Mouse (Mus musculus): ENCODE measurements at regions not wholly inside any gene's neighbourhood (a gene's known extent, or its start where the extent isn't known, plus 50 kb on each side); places are given as distances from the start of the nearest gene placed in this dataset.

GRCm38 (mm10) chr6:31288421-31289233 lies 109.9 kb upstream of the Mkln1 start:
- WGBS = 33% methylated on average over 14 of the region's 14 CpGs

DNA sequence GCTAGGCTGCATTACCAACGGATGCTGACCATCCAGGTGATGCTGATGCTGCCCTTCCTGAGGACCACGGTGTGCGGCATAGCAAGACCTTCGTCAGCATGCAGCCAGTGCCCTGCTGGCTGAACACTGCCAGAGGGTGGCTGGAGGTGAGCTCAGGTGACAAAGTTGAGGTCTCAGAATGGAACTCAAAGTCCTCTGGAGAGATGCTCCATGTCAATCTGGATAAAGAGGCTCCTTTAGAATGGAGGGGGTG lies 109.4 kb upstream of the Mkln1 start:
- no peak for ATAC-seq
- WGBS = 87% methylated on average over 4 of the region's 4 CpGs
- no peaks in the 10 kb centered on the region for H3K9me3 ChIP-seq (ENCODE audit: control insufficient read depth)
- H3K9ac ChIP-seq (ENCODE audit: low read depth, low read length) = no peak overlapping the region
- no peak overlapping the region for H3K27ac ChIP-seq (ENCODE audit: low read depth, low read length)
- H3K27me3 ChIP-seq (replicated peaks; ENCODE audit: control insufficient read depth, insufficient read depth, low read length) = no peaks in the 10 kb centered on the region
- H3K4me3 ChIP-seq (ENCODE audit: low read depth, low read length) = no peak overlapping the region
- TF ChIP-seq CTCF (IDR thresholded peaks at IDR 0.05; ENCODE audit: low read depth) = no peak
- H3K4me2 ChIP-seq (replicated peaks; ENCODE audit: low read depth) = no peak overlapping the region
- no peaks in the 10 kb centered on the region for H3K36me3 ChIP-seq (ENCODE audit: control insufficient read depth, insufficient read depth)
- no peaks in the 10 kb centered on the region for H3K4me1 ChIP-seq (replicated peaks; ENCODE audit: control insufficient read depth, insufficient read depth, low read length)

More at GRCm38 (mm10) chr6:31288421-31289233, 109.9 kb upstream of the Mkln1 start:
- no peaks in the 10 kb centered on the region for H3K9me3 ChIP-seq (ENCODE audit: control insufficient read depth)
- no peak for ATAC-seq
- no peaks in the 10 kb centered on the region for H3K4me1 ChIP-seq (replicated peaks; ENCODE audit: control insufficient read depth, insufficient read depth, low read length)
- no peak for TF ChIP-seq CTCF (IDR thresholded peaks at IDR 0.05; ENCODE audit: low read depth)
- H3K4me2 ChIP-seq (replicated peaks; ENCODE audit: low read depth) = no peak overlapping the region
- no peak overlapping the region for H3K9ac ChIP-seq (ENCODE audit: low read depth, low read length)
- no peak overlapping the region for H3K4me3 ChIP-seq (ENCODE audit: low read depth, low read length)
- no peak overlapping the region for H3K27ac ChIP-seq (ENCODE audit: low read depth, low read length)
- H3K27me3 ChIP-seq (replicated peaks; ENCODE audit: control insufficient read depth, insufficient read depth, low read length) = no peaks in the 10 kb centered on the region
- H3K36me3 ChIP-seq (ENCODE audit: control insufficient read depth, insufficient read depth) = no peaks in the 10 kb centered on the region

DNA sequence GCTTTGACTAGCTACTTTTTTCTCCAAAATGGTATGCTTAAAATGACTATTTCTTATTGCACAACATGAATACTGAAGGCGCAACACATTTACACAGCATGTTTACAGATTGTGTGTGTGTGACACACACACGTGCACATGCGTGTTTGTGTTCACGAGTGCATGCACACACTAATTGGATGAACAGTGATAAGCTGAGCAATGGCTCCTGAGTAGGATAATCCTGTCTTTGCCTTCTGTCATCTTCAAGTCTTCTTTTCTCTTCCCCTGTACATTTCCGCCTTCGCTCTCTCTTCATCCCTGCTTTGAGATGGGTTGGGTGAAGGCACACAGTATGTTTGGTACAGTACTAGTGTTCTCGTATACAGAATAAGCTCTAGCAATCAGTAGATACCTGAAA lies 106.5 kb upstream of the Mkln1 start:
- Histone ChIP-seq H3K36me3 (ENCODE audit: control insufficient read depth, insufficient read depth) (no peaks in the 10 kb centered on the region), H3K9me3 (ENCODE audit: control insufficient read depth) (no peaks in the 10 kb centered on the region), H3K27ac (ENCODE audit: low read depth, low read length) (no peak overlapping the region), H3K4me2 (replicated peaks; ENCODE audit: low read depth) (no peak overlapping the region), H3K4me1 (replicated peaks; ENCODE audit: control insufficient read depth, insufficient read depth, low read length) (no peaks in the 10 kb centered on the region), H3K9ac (ENCODE audit: low read depth, low read length) (no peak overlapping the region), H3K27me3 (replicated peaks; ENCODE audit: control insufficient read depth, insufficient read depth, low read length) (no peaks in the 10 kb centered on the region), H3K4me3 (ENCODE audit: low read depth, low read length) (no peak overlapping the region)
- WGBS = 92% methylated on average over 7 of the region's 7 CpGs
- ATAC-seq = no peak
- no peak for TF ChIP-seq CTCF (IDR thresholded peaks at IDR 0.05; ENCODE audit: low read depth)

- Histone ChIP-seq H3K27me3 (replicated peaks; ENCODE audit: control insufficient read depth, insufficient read depth, low read length) (no peaks in the 10 kb centered on the region), H3K9ac (ENCODE audit: low read depth, low read length) (no peak overlapping the region), H3K4me2 (replicated peaks; ENCODE audit: low read depth) (no peak overlapping the region), H3K9me3 (ENCODE audit: control insufficient read depth) (no peaks in the 10 kb centered on the region), H3K27ac (ENCODE audit: low read depth, low read length) (no peak overlapping the region), H3K4me1 (replicated peaks; ENCODE audit: control insufficient read depth, insufficient read depth, low read length) (no peaks in the 10 kb centered on the region), H3K36me3 (ENCODE audit: control insufficient read depth, insufficient read depth) (no peaks in the 10 kb centered on the region), H3K4me3 (ENCODE audit: low read depth, low read length) (no peak overlapping the region)
- 39% methylated on average over 7 of the region's 7 CpGs for WGBS
- ATAC-seq = no peak
- TF ChIP-seq CTCF (IDR thresholded peaks at IDR 0.05; ENCODE audit: low read depth) = no peak
Observed at GRCm38 (mm10) chr6:31293008-31293407, 105.5 kb upstream of the Mkln1 start.

GRCm38 (mm10) chr6:31299395-31299794 lies 99.1 kb upstream of the Mkln1 start:
- no peaks in the 10 kb centered on the region for H3K4me1 ChIP-seq (replicated peaks; ENCODE audit: control insufficient read depth, insufficient read depth, low read length)
- ATAC-seq = no peak
- no peak overlapping the region for H3K9ac ChIP-seq (ENCODE audit: low read depth, low read length)
- no peaks in the 10 kb centered on the region for H3K9me3 ChIP-seq (ENCODE audit: control insufficient read depth)
- no peak overlapping the region for H3K4me2 ChIP-seq (replicated peaks; ENCODE audit: low read depth)
- TF ChIP-seq CTCF (IDR thresholded peaks at IDR 0.05; ENCODE audit: low read depth) = no peak
- no peaks in the 10 kb centered on the region for H3K27me3 ChIP-seq (replicated peaks; ENCODE audit: control insufficient read depth, insufficient read depth, low read length)
- no peaks in the 10 kb centered on the region for H3K36me3 ChIP-seq (ENCODE audit: control insufficient read depth, insufficient read depth)
- no peak overlapping the region for H3K27ac ChIP-seq (ENCODE audit: low read depth, low read length)
- no peak overlapping the region for H3K4me3 ChIP-seq (ENCODE audit: low read depth, low read length)
- WGBS = 87% methylated on average over 7 of the region's 7 CpGs

GRCm38 (mm10) chr6:31305736-31306135 lies 92.8 kb upstream of the Mkln1 start:
- H3K9ac ChIP-seq (ENCODE audit: low read depth, low read length) = no peak overlapping the region
- H3K4me3 ChIP-seq (ENCODE audit: low read depth, low read length) = no peak overlapping the region
- no peaks in the 10 kb centered on the region for H3K4me1 ChIP-seq (replicated peaks; ENCODE audit: control insufficient read depth, insufficient read depth, low read length)
- H3K27ac ChIP-seq (ENCODE audit: low read depth, low read length) = no peak overlapping the region
- no peaks in the 10 kb centered on the region for H3K27me3 ChIP-seq (replicated peaks; ENCODE audit: control insufficient read depth, insufficient read depth, low read length)
- H3K4me2 ChIP-seq (replicated peaks; ENCODE audit: low read depth) = no peak overlapping the region
- no peak for TF ChIP-seq CTCF (IDR thresholded peaks at IDR 0.05; ENCODE audit: low read depth)
- no peaks in the 10 kb centered on the region for H3K9me3 ChIP-seq (ENCODE audit: control insufficient read depth)
- H3K36me3 ChIP-seq (ENCODE audit: control insufficient read depth, insufficient read depth) = no peaks in the 10 kb centered on the region
- 59% methylated on average over 5 of the region's 5 CpGs for WGBS
- ATAC-seq = no peak
